Mouse (Mus musculus) midbrain, embryonic 12.5 days (tissue): Measurements from ENCODE around the gene Endog. TPM values are rescaled to one million over a fixed set of nuclear protein-coding genes. Genes with fewer than 3 reads are reported as not detected.
A peak's percentile ranks its signal among the peaks of the same experiment; 100 is the strongest.

Experiments
- ATAC-seq: fragments of 200-750 bp; cut with Nextera tagmentation; 2 replicates; pipeline ENCODE4 v1.8.0; 2017; ENCODE audit warnings: low read depth, moderate TSS enrichment, moderate library complexity; ENCODE audit not compliant: low FRiP score
- H3K27ac ChIP-seq: fragments of 300-500 bp; sonication (generic); replicated peaks from 2 replicates; pipeline ENCODE4 v1.5.1; 2016; ENCODE audit warnings: mild to moderate bottlenecking
- H3K27me3 ChIP-seq: fragments of 300-500 bp; sonication (generic); 2 replicates; pipeline ENCODE4 v1.6.1; 2016; ENCODE audit warnings: mild to moderate bottlenecking
- H3K36me3 ChIP-seq: fragments of 300-500 bp; sonication (generic); 2 replicates; pipeline ENCODE4 v1.6.1; 2016
- H3K4me1 ChIP-seq: fragments of 300-500 bp; sonication (generic); 2 replicates; pipeline ENCODE4 v1.6.1; 2016
- H3K4me2 ChIP-seq: fragments of 300-500 bp; sonication (generic); replicated peaks from 2 replicates; pipeline ENCODE4 v1.6.1; 2016; ENCODE audit warnings: mild to moderate bottlenecking, moderate library complexity
- H3K4me3 ChIP-seq: fragments of 300-500 bp; sonication (generic); 2 replicates; pipeline ENCODE4 v1.5.1; 2016; ENCODE audit warnings: mild to moderate bottlenecking
- H3K9ac ChIP-seq: fragments of 300-500 bp; sonication (generic); replicated peaks from 2 replicates; pipeline ENCODE4 v1.6.1; 2016; ENCODE audit warnings: mild to moderate bottlenecking, moderate library complexity
- H3K9me3 ChIP-seq: fragments of 300-500 bp; sonication (generic); 2 replicates; pipeline ENCODE4 v1.6.1; 2016; ENCODE audit warnings: mild to moderate bottlenecking
- WGBS: fragments of 180-500 bp; shearing (Covaris S2); methylation state at CpG from one replicate; pipeline ENCODE4 v1.1.7; 2016; 5-methylcytosine and 5-hydroxymethylcytosine counted together
- polyA plus RNA-seq: library from polyadenylated mRNA; unstranded; fragments of >200 nt; fragmentation: Nextera tagmentation; extraction: Ambion mirVana; gene quantifications from 2 replicates; pipeline ENCODE4 v1.2.1, GENCODE M21; 2016

The Endog gene
- polyA plus RNA-seq, 1 experiment from 2014 or later = 14.2 TPM

GRCm38 (mm10) chr2:30198021-30198420 lies 26.7 kb downstream of the Endog start:
- ATAC-seq = no peak
- Histone ChIP-seq H3K4me1 (no peaks in the 10 kb centered on the region), H3K4me2 (no peak overlapping the region), H3K9ac (no peak overlapping the region), H3K27ac (no peak overlapping the region), H3K27me3 (no peaks in the 10 kb centered on the region), H3K36me3 (no peaks in the 10 kb centered on the region), H3K4me3 (no peak overlapping the region), H3K9me3 (no peaks in the 10 kb centered on the region)
- 69% methylated on average over 4 of the region's 4 CpGs for WGBS

GRCm38 (mm10) chr2:30199984-30200383 lies 28.7 kb downstream of the Endog start:
- Histone ChIP-seq H3K27ac (no peak overlapping the region), H3K9me3 (no peaks in the 10 kb centered on the region), H3K36me3 (no peaks in the 10 kb centered on the region), H3K27me3 (no peaks in the 10 kb centered on the region), H3K9ac (no peak overlapping the region), H3K4me3 (no peak overlapping the region), H3K4me1 (peaks cover 7% of the 10 kb centered on the region), H3K4me2 (no peak overlapping the region)
- ATAC-seq = no peak
- 67% methylated on average over 1 of the region's 1 CpGs for WGBS

GRCm38 (mm10) chr2:30200388-30200925 lies 29.2 kb downstream of the Endog start:
- Histone ChIP-seq H3K36me3 (no peaks in the 10 kb centered on the region), H3K27me3 (no peaks in the 10 kb centered on the region), H3K27ac (no peak overlapping the region), H3K4me2 (no peak overlapping the region), H3K4me3 (no peak overlapping the region), H3K9ac (no peak overlapping the region), H3K4me1 (peaks cover 7% of the 10 kb centered on the region), H3K9me3 (no peaks in the 10 kb centered on the region)
- ATAC-seq = no peak
- WGBS = 85% methylated on average over 5 of the region's 5 CpGs

GRCm38 (mm10) chr2:30203439-30203838 lies 32.1 kb downstream of the Endog start:
- no peak overlapping the region for H3K9ac ChIP-seq
- no peak for ATAC-seq
- no peaks in the 10 kb centered on the region for H3K9me3 ChIP-seq
- no peak overlapping the region for H3K4me2 ChIP-seq
- H3K4me1 ChIP-seq = peaks cover 15% of the 10 kb centered on the region
- no peaks in the 10 kb centered on the region for H3K27me3 ChIP-seq
- H3K4me3 ChIP-seq = no peak overlapping the region
- H3K27ac ChIP-seq = no peak overlapping the region
- 79% methylated on average over 7 of the region's 7 CpGs for WGBS
- no peaks in the 10 kb centered on the region for H3K36me3 ChIP-seq

GRCm38 (mm10) chr2:30205255-30205628 lies 33.9 kb downstream of the Endog start:
- WGBS = 2% methylated on average over 13 of the region's 13 CpGs
- Histone ChIP-seq H3K4me1 (peaks cover 15% of the 10 kb centered on the region), H3K4me2 (peak overlapping the region; percentile 88), H3K9ac (peak overlapping the region; percentile 69), H3K36me3 (no peaks in the 10 kb centered on the region), H3K27ac (peak overlapping the region; percentile 76), H3K4me3 (peak overlapping the region; percentile 70), H3K9me3 (no peaks in the 10 kb centered on the region), H3K27me3 (no peaks in the 10 kb centered on the region)
- ATAC-seq = no peak; the same call in 1 of the 2 replicates

GRCm38 (mm10) chr2:30205629-30206357 lies 34.5 kb downstream of the Endog start, which contains the start of gene Kyat1:
Kyat1 (minus strand) TSS chr2:30205847.
- Histone ChIP-seq H3K9ac (peak within 1 kb of the TSS; percentile 69), H3K4me2 (peak within 1 kb of the TSS; percentile 88), H3K27me3 (no peaks in the 10 kb centered on the region), H3K4me3 (peak within 1 kb of the TSS; percentile 70), H3K36me3 (no peaks in the 10 kb centered on the region), H3K4me1 (peaks cover 15% of the 10 kb centered on the region), H3K27ac (peak within 1 kb of the TSS; percentile 76), H3K9me3 (no peaks in the 10 kb centered on the region)
- ATAC-seq = peak; percentile 96
- under 1% methylated on average over 44 of the region's 44 CpGs for WGBS

GRCm38 (mm10) chr2:30207401-30207800 lies 36.1 kb downstream of the Endog start:
- Histone ChIP-seq H3K27ac (no peak overlapping the region), H3K9ac (no peak overlapping the region), H3K4me3 (no peak overlapping the region), H3K4me2 (no peak overlapping the region), H3K27me3 (no peaks in the 10 kb centered on the region), H3K9me3 (no peaks in the 10 kb centered on the region), H3K36me3 (no peaks in the 10 kb centered on the region), H3K4me1 (peaks cover 15% of the 10 kb centered on the region)
- ATAC-seq = no peak
- 81% methylated on average over 4 of the region's 4 CpGs for WGBS

GRCm38 (mm10) chr2:30207886-30208285 lies 36.6 kb downstream of the Endog start:
- Histone ChIP-seq H3K4me3 (no peak overlapping the region), H3K4me1 (peaks cover 15% of the 10 kb centered on the region), H3K36me3 (no peaks in the 10 kb centered on the region), H3K27me3 (no peaks in the 10 kb centered on the region), H3K27ac (no peak overlapping the region), H3K9me3 (no peaks in the 10 kb centered on the region), H3K4me2 (no peak overlapping the region), H3K9ac (no peak overlapping the region)
- ATAC-seq = no peak
- WGBS = 77% methylated on average over 5 of the region's 5 CpGs

GRCm38 (mm10) chr2:30211408-30212168 lies 40.3 kb downstream of the Endog start:
- no peak overlapping the region for H3K4me2 ChIP-seq
- no peaks in the 10 kb centered on the region for H3K9me3 ChIP-seq
- no peak overlapping the region for H3K27ac ChIP-seq
- H3K9ac ChIP-seq = no peak overlapping the region
- H3K4me3 ChIP-seq = no peak overlapping the region
- 71% methylated on average over 6 of the region's 6 CpGs for WGBS
- no peak for ATAC-seq
- H3K27me3 ChIP-seq = no peaks in the 10 kb centered on the region
- peaks cover 3% of the 10 kb centered on the region for H3K4me1 ChIP-seq
- H3K36me3 ChIP-seq = no peaks in the 10 kb centered on the region

- Histone ChIP-seq H3K9me3 (no peaks in the 10 kb centered on the region), H3K4me2 (no peak overlapping the region), H3K4me3 (no peak overlapping the region), H3K27ac (no peak overlapping the region), H3K9ac (no peak overlapping the region), H3K4me1 (no peaks in the 10 kb centered on the region), H3K27me3 (no peaks in the 10 kb centered on the region), H3K36me3 (no peaks in the 10 kb centered on the region)
- ATAC-seq = no peak
- 83% methylated on average over 4 of the region's 4 CpGs for WGBS
Measured at GRCm38 (mm10) chr2:30212169-30212545, 40.9 kb downstream of the Endog start.

GRCm38 (mm10) chr2:30212951-30213350 lies 41.7 kb downstream of the Endog start:
- Histone ChIP-seq H3K27ac (no peak overlapping the region), H3K9ac (no peak overlapping the region), H3K36me3 (no peaks in the 10 kb centered on the region), H3K4me3 (no peak overlapping the region), H3K4me1 (no peaks in the 10 kb centered on the region), H3K27me3 (no peaks in the 10 kb centered on the region), H3K9me3 (no peaks in the 10 kb centered on the region), H3K4me2 (no peak overlapping the region)
- 91% methylated on average over 1 of the region's 1 CpGs for WGBS
- no peak for ATAC-seq

GRCm38 (mm10) chr2:30214745-30215144 lies 43.5 kb downstream of the Endog start:
- H3K27me3 ChIP-seq = no peaks in the 10 kb centered on the region
- H3K4me1 ChIP-seq = no peaks in the 10 kb centered on the region
- WGBS = 95% methylated on average over 3 of the region's 3 CpGs
- H3K9ac ChIP-seq = no peak overlapping the region
- no peaks in the 10 kb centered on the region for H3K36me3 ChIP-seq
- no peaks in the 10 kb centered on the region for H3K9me3 ChIP-seq
- no peak for ATAC-seq
- no peak overlapping the region for H3K27ac ChIP-seq
- H3K4me2 ChIP-seq = no peak overlapping the region
- no peak overlapping the region for H3K4me3 ChIP-seq
